Mouse (Mus musculus) kidney, adult 11 months (tissue): ENCODE measurements around the gene Cxcl3.
A peak's percentile ranks its signal among the peaks of the same experiment; 100 is the strongest.
"Not testable (repeated sequence)": the region's sequence is repeated elsewhere in the genome, so short reads cannot be mapped to it uniquely, and the experiment has no call there.

ENCODE experiments used
- DNase-seq: peaks from one replicate; pipeline ENCODE4 v3.0.0; 2022

Gene Cxcl3

DNA sequence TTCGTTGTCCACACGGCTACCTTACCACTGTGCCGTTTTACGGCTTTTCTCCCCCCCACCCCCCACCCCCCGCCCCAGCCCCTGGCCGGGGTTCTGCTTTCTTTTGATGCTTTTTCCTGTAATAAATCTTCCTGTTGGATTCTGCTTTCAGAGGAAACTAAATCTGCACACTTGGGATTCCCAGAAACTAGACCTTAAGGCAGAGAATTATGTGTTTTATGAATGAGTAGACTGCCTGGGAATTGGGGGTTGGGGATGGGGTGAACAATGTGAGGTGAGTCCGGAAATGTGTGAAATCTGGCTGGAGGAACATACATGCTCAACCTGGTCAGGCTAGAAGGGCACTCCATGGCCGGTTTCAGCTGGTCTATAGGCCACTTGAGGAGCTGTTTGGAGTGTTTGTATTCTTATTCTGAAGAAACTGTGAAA is 4.2 kb downstream of the Cxcl3 start:
- DNase-seq, result no peak

DNA sequence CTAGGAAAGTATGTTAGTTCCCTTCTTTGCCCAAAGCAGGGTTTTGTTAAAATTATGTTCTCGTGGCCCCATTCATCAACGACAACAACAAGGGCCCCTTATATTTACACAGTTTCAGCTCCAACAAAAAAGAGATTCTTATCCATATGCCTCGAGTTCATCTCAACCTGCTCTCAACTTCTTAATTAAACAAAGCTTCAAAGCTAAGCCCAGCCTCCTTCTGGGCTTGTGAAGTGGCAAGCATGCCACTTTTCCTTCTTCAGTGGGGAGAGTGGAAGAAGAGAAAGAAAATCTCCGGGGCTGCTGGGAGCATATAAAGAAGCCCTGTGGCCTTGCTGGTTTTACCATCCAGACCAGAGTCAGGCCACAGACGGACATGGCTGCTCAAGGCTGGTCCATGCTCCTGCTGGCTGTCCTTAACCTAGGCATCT is 8.3 kb downstream of the Cxcl3 start, which contains the start of gene Cxcl15:
TSS of gene Cxcl15 (plus strand) at position 340 of the 431 bp plus-strand sequence.
- DNase-seq, result no peak

DNA sequence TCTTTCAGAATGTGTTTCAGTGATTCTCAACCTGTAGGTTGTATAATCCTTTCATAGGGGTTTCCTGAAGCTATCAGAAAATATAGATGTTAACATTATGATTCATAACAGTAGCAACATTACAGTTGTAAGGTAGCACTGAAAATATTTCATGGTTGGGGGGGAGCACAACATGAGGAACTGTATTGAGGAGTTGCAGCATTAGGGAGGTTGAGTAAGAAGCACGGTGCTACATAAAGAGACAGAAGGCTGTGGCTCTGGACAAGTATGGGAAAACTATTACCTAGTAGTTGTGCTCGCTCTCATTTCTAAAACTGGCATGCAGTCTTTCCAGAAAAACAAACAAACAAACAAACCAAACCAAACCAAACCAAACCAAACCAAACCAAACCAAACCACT is 9.5 kb downstream of the Cxcl3 start:
- not testable (repeated sequence) for DNase-seq

DNA sequence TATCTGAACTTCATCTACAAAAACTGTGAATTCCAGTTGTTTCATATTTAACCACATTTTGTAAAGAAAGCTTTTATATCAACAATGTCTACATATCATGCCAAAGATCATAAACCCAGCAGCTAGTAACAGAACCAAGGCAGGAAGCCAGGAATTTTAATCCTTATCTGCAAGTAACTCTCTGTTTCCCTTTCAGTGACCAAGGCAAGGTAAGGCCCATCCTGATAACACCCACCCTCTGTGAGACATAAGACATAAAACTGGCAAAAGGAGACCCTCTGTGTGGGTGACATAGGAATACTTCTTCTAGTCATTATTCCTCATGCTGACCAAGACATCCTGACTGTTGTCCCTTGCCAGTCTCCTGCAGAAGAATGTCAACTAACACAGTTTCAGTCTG is 18.7 kb downstream of the Cxcl3 start:
- DNase-seq, result no peak

DNA sequence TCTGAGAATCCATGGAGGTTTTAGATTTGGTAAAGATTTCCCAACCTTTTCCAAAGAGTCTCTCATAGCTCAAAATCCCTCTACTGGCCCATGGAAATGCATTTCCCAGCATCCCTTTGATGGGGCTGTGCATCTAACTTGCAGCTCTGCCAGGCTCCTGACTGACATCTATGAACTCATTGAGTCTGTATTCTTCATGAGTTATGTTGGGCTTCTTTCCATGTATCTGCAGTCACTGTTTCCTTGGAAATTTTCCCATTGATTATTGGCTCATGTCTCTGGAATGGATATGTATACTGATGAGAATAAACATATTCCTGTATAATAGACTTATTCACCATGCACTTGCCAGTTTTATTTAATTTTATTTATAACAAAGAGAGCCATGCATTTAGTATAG is 20.1 kb downstream of the Cxcl3 start:
- no peak for DNase-seq

DNA sequence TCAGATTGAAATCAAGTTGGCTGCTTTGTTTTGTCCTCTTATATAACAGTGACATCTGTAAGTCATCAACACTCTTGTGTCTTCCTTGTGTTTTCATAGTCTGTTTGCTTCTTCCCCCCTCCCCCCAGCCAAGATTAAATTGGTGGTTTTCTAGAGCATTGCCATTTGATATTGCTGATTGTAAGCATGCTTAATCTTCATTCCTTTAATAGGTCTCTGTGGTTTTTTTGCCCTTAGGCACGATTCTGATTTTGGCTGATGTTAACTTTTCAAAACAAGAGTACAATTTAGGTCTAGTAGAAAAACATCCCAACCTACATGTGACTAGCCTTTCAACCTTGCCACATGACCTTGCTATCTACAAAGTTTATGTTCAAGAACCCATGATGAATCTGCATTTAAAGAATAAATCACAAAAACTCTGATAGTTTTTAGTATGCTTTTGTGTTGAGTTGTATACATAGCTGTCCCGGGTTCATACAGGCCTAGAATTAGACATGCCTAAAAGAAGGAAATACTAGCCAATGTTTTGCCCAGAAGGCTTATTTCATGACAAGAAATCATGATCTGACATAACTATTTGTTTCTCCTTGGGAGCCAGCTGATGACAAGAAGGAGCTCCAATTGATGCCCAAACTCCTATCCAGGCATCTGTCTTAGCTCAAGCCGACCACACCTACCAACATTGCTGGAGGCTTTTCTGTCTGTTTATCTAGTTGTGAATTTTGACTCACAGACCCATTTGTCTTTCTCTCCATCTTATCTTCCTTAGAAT is 21.5 kb downstream of the Cxcl3 start:
- no peak for DNase-seq

DNA sequence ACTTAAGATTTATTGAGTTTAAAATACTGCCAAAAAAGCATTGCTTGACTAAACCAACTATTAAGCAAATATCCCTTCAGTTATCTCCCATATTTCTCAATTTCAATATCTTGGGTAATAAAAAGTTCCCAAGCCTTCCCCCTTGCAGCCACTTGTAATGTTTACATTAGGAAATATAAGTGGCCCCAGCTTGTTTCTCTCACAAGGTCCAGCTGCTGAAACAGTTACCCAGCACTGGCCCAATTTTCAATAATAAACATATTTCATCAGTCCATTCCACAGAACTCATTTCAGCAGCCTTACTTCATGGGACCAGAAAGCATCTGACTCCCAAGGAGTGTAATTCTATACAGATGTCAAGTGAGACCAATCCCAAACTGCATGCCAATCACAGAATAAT is 33.9 kb downstream of the Cxcl3 start:
- no peak for DNase-seq

DNA sequence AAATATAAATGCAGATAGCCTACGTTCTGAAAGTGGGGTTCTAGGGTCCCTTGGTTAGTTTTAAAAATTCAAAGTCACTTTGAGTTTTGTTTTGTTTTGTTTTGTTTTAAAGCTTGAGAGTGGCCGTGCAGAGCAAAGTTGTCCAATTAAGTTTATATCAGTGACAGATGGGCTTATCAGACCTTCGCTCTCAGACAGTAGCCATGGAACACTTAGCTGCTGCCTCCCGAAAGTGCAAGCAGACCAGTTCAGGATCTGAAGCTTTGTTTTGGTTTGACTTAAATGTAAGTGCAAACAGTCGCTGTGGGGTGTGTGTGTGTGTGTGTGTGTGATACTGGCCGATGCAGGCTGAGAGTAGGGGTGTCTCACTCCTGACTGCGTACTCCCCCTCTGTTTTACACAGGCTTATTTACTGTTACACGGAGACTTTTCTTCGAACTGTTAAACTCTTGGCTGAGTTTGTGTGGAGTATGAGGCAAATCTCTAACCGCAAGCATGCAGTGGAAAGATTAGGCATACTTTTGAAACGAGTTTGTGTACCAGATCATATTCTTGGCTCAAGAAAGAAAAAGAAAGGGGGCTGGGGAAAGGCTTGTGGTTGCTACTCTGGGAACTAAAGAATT is 46.4 kb downstream of the Cxcl3 start:
- DNase-seq, result peak; percentile 2

DNA sequence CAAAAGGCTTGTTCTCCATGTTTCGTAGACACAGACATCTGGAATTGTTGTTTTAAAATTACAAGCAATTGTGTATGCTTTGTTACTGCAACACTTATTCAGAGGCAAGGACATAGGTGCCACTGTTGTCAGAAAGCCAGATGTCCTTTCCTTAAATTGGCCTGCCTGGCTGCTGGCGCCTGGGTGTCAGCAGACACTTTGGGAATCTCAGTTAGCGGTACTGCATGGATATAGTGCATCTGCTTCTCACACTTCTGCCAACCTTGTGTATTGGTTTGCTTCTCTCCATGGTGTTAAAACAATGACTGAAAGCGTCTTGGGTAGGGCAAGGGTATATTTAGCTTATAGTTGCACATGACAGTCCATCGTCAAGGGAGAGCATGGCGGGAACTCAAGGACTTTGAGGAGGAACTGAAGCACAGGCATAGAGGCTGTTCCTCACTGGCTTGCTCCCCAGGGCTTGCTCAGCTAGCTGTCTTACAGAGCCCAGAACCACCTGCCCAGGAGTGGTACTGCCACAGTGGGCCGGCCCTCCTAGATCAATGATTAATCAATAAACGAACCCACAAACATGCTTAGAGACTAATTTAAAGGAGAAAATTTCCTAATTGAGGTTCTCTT is 47.0 kb downstream of the Cxcl3 start:
- DNase-seq, result no peak

DNA sequence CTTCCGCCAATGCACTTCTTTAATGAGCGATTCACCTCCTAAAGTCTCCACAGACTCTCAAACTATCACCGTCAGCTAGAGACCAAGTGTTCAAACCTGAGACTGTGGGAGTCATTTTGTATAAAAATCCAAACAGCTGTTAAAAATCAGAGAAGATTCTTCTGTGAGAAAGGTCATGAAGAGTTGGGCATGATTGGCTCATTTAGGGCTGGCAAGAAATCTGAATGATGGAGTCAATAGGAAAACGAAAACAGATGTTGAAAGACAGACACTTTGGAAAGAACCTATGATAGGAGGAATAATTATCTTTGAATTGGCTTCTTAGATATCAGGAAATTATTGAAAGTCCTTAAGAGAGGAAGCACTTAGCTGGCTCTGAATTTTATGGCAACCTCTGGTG is 48.5 kb downstream of the Cxcl3 start:
- no peak for DNase-seq

DNA sequence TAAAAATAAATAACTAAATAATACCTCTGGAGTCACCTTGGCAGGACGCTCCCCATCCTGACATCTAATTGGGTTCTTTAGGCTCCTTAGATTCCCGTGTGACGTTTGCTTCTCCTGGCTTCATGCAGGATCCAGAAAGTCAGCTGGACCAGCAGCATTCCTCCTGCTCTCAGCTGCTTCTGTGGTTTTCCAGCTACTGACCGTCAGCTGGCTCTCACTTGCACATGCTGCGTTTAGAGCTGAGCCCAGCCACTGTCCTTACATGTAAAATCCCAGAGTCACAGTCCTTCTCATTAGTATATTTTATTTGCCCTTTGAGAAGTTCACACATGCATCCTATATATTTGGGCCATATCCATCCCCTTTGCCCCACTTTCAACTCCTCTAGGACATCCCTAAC is 52.7 kb downstream of the Cxcl3 start:
- no peak for DNase-seq
